Mouse (Mus musculus) MEL-GATA-1-ER (cell line): Measurements from ENCODE around the gene Anks6.
A peak's percentile ranks its signal among the peaks of the same experiment; 100 is the strongest.

Source experiments
- DNase-seq: peaks from one replicate; pipeline ENCODE4 v3.0.0-alpha.2; 2012; ENCODE audit warnings: low read depth; ENCODE audit errors: extremely low read depth

Gene Anks6

DNA sequence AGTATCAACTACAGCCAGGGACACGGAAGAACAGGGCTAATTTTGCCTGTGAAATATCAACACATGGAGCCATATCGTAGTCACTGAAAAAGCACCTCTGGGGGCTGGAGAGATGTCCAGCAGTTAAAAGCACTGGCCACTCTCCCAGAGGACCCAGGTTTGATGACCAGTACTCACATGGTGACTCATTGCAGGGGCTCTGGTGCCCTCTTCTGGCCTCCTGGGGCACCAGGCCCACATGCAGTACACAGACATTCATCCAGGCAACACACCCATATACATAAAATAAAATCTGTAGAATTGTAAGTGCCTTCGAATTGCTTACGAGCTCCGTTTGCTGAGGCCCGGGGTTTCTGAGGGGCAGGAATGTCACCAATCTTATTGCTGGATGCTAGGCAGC, 10.3 kb downstream of the Anks6 start:
- no peak for DNase-seq

DNA sequence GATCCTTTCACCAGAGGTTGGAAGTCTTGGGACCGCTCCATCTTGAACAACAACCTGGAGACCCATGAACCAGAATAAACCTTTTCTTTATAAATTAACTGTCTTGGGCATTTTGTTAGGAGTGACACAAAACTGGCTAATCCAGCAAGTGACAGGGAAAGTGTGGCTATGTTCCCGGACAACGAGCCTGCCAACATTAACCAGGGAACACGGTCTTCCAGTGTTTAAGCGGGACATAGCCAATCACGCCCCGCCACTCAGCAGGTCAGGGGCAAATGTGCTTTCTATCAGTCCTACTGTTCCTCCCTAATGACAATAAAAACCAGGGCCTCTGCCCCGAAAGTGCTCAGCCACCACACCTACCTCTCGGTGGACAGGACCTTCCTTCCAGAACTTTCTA, 13.4 kb downstream of the Anks6 start:
- DNase-seq, result no peak

DNA sequence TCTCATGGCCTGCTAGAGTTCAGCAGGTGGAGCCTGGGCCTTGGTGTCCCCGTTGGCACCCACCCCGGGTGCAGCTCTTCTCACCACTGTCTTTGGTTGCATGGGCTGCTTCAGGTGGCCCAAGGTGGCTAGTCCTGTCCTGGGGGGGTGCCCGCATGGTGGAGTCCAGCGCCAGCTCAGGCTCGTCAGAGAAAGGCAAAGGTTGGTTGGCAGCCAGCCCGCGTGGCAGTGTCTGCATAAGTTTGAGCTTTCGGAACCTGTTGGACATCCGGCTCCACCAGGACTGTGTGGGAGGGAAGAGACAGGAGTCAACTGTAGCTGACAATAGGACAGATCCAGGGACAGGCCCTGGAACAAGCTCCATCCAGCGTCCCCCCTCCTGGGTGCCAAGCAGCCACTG, 17.6 kb downstream of the Anks6 start:
- DNase-seq, result no peak

DNA sequence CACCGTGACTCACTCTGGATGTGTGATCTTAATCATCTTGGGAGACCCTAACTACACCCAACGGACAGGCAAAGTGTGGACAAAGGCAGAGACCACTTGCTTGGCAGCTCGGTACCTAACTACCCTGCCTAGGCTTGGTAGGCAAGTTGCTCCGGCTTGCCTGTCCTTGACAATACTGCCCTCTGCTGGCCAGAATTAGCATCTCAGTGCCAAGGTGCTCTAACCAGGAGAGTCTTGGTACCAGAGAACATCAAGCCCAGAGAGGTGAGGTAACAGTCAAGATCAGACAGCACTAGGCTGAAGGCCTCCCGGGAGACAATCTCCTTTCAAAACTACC, 19.9 kb downstream of the Anks6 start:
- peak; percentile 40 for DNase-seq

DNA sequence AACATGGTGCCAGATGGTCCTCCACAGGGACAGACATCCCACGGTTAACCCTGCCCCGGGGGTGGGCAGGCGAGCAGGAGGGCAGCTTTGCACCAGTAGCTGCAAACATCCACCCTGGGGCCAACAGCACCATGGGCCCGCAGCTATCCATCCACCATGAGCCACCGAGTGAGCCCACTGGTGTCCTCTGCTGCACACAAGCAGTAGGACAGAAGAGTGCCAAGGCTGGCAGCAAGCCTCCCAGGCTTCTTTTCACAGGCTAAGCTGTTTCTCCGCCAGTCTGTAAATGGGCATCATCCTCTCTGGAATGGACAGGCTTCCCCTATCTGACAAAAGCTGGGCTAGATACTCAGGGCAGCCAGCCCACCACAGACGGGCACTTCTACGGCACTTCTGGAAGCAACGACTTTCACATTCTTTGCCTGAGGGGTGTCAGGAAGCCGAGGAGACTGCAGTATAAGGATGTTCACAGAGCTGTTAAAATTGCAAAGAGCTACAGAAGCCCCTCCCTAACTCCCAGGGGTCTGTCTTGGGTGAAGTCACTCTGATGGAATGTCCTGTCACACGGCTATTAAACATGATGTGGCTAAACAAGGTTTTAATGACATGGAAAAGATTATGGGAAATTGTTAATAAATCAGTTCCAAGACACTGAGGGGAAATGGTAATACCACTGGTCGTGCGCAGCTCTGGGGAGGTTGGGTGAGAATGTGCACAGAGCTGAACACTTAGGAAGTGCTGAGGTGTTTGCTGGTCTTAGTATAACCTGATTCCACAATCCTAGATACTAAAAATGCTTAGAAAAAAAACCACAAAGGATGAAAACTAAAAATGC, 20.5 kb downstream of the Anks6 start:
- DNase-seq, result no peak

DNA sequence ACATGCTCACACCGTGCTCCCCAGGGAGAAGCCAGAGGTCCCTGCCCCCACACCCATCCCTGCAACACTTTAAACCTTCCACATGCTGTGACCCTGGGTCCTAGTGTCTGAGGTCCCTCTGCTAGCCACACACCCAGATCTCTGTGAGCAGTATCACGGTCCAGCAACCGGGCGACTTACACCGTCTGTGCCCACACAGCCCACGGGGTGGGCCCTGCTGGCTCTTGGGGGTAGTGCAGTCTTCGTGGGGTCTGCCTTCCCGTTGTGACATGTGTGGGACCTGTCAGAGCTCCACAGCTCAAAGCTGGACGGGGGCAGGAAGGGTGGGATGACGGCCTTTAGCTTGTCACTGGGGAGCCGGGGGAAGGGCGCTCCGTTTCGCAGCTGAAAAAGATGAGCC, 21.7 kb downstream of the Anks6 start:
- DNase-seq, result no peak

DNA sequence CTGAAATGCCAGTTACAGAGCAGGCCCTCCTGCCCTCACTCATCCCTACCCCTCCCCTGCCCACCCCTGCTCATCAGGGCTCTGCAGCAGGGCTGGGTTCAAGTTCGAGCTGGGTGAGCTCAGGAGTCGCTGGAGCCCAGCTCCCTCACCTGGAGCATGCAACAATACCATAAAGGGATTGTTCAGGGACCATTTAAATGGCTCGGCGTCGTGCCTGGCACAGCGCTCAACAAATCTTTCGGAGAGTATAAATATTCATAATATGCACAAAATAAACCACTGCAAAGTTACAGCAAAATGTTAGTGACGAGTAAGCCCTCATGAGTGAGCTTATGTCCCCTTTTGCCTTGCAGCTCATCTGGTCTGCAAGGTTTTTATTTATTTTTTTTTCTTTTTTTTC, 25.1 kb downstream of the Anks6 start:
- no peak for DNase-seq

DNA sequence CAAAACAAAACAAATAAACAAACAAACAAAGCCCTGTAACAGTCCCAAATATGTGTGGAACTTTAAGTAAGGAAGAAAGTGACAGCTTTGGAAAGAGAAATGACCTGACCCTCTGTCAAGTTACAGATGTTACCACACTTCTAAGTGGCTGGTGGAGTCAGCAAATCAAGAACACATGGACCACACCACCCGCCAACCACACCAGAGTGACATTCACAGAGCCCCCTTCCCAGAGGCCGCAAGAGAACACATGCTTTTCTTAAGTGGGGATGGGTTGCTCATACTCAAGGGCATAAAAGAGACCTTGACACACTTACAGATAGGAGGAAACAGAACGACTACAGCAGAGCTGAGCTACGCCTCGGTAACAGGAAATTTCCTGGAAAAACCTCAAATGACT, 28.4 kb downstream of the Anks6 start:
- DNase-seq, result no peak

DNA sequence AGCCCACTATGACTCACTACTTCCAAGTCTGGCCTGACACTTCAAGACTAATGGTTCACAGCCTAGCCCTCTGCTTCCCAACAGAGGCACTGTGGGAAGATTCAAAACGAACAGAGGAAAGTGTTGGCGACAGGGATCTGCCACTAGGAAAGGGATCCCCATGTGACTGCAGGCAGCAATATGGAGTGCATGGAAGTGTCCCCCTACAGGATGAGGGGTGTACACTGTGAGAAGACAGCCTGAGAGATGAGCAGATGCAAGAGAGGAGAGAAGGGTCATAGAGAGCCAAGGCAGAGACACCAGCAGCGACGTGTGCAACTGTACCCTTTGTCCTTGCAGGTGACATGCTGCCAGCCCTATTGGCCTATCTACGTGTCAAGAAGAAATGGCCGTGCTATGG, 33.3 kb downstream of the Anks6 start:
- DNase-seq, result no peak

DNA sequence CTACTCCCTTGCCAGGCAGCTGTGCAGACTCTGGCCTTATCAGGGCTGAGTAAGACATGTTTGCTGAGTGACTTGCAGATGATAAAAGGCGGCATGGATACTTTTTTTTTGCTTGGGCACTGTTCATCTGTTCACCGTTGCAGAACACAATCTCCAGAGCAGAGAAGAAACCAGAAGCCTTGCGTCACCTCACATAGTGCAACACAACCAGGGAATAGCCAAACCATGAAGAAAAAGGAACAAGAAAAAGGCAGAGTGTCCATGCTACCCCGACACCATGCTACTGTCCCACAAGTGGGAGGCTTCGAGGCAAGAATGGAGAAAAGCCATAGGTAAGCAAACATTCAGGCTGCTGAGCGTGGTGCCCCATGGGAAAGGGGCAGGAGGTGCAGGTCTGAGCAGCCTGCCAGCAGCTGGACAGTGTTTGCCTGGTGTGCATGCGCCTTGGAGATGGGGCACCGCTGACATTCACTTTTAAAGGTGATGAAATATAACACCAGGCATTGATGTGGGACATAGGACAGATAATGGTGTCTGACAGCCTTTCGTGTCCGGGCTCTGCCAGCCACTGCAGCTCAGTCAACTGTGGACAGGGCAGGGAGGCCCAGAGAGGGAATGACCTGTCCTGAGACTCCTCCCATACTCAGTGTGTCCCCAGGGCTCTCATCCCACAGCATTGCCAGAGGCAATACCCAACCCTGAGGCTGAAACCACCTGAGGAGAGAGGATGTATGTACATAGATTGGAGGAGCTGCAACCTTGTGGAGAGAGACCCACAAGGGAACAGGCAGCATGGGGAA, 34.2 kb downstream of the Anks6 start:
- no peak for DNase-seq

DNA sequence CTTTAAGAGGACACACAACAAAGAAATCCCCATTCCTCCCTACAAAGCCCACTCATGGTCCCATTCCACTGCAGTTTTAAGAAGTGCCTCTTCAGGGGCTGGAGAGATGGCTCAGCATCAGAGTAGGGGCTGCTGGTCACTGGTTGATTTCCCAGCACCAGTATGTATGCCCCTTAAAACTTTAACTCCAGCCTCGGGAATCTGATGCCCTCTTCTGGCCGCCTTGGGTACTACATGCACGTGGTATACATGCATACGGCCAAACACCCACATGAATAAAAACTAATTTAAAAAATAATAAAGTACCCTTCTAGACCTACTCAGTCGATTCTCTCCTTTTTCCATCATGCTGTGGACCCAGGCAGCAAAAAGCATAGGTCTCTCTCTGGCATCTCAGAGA, 36.7 kb downstream of the Anks6 start:
- DNase-seq, result peak; percentile 23

DNA sequence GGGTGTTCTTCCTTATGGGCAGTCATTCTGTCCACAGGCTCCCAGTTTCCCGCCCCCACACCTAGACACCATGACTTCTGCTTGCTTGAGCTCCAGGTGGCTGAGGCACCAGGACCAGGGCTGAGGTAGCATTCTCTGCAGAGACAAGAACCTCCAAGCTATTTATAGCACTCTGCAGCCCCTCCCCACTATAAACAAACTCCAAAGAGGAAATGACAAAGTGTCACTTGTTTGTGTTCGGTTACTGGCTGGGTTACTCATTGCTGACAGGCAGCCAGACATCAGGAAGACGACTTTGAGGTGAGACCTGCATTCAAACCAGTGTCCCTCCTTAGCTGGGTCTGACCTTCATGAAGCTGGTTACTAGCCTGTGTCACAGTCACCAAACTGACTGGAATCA, 42.1 kb downstream of the Anks6 start:
- DNase-seq, result no peak

DNA sequence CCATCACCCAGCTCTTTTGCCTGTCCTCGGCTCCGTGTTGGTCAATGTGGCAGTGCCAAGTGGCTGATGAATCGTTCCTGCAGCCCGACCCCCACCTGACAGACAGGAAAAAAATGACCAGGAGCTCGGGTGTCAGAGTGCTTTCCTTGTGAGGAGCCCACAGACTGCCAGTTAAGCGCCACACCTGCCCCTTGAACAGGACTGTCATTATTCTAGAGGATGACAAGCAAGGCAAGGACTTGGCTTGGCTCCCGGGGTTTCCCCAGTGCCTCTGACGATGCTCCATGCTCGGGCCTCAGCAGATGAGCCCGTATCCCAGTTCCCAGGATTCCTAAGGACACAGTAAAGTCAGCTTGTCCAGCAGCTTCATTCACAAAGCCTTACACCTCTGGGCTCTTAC, 44.8 kb downstream of the Anks6 start:
- no peak for DNase-seq

DNA sequence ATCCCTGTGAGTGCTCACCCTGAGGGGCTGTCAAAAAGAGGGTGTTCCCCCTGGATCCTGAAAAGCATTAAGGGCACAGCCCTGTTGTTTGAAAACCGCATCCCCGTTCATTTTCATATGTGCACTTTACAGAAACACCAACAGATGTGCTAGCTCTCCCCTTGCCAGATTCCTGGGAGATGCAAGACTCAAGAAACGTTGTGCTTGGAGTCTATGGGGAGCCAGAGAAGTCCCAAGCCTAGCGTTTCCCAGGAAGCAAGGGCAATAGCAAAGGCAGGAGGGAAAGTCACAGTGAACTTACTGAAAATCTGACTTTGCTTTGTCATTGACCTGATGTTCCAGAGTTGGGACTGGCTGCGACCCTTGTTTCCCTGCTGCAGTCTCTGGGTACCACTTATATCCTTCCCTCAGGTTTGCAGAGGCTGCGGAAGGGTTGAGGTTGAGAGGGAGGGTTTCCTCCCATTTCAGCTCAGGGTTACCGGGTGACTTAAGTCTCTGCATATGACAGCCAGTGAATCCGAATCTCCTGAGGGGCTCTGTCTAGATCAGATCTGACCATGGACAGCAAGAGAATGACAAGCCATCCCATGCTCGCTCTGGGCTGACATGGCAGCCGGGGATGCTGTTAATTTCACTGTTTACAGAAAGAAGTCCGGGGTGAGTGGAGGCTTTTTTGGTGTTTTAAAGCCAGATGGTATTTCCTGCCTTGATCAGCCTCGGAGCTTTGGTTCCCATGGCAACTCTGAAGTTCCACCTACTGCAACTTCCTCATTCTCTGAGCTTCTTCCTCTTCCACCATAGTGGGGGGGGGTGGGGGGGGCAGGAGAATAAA, 46.6 kb downstream of the Anks6 start:
- DNase-seq, result peak; percentile 85

DNA sequence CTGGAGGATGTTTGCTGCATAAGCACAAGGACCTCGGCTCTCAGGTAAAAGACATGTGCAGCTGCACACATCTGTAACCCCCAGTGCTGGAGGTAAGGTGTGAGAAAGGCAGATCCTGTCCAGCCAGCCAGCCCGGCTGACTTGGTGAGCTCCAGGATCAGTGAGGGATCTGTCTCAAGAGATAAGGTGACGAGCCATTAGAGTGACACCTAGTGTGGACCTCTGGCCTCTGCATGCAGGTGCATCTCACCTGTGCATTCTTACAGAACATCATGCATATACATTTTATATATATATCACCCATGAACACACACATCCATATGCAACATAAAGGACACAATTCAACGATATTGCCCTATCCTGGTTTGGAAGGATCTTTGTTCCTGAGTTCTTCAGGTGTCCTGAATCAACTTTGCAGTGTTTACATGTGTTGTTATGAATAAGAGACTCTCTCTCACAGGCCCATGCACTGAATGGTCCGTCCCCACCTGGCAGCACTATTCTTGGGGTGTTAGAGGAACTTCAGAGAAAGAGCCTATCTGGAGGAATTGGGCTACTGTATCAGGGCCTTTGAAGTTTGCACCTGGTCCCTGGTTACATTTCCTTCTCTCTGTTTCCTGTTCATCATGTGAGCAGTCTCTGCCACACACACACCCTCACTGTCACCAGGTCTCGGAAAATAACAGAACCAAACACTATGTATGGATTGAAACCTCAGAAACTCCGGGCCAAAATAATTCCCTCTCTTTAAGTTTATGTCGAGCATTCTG, 56.4 kb downstream of the Anks6 start:
- no peak for DNase-seq

DNA sequence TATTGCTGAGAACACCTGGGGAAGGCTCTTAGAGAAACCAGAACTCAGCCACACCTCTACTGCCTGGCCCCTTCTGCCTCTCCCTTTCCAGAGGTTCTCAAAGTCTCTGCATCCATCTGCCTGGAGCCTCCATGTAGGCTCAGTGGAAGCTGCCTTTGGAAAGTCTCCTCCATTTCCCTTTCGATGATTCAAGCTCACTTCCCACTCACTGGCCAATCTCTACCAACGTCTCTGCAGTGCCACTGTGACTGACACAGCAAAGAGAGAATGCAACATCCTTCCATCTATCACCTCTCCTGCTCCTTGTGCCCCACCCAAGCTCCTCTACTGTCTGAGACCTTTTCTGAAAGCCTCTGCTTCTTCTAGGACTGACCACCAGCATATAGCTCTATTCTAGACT, 59.3 kb downstream of the Anks6 start:
- DNase-seq, result no peak

DNA sequence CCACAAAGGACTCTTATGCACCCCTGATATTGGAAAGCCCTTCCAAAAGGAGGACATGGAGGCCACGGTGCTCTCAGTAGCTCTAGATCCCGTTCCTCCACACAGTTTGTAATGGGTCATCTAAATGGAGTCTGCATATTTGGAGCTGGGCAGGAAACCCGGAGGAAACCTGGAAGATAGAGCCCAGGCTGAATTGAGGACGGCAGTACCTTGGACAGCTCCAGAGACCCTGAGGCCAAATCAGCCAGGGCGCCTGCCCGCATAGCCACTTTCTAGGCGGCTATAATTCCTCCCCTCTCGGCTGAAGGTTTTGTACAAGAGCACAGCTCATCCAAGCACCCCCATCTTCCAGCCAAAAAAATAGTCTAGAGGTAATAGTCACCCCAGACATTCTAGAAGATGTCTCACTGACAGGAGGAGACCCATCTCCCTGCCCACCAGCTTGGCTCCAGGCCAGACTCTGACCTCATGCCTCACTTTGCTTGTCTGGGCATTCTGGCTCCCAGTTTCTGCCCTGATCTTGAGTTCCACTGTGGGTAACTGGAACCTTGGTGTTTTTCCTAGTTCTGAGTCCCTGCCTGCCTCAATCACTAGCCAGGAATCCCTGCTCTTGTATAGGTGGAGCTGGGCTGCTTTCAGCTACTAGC, 64.3 kb downstream of the Anks6 start:
- DNase-seq, result no peak

DNA sequence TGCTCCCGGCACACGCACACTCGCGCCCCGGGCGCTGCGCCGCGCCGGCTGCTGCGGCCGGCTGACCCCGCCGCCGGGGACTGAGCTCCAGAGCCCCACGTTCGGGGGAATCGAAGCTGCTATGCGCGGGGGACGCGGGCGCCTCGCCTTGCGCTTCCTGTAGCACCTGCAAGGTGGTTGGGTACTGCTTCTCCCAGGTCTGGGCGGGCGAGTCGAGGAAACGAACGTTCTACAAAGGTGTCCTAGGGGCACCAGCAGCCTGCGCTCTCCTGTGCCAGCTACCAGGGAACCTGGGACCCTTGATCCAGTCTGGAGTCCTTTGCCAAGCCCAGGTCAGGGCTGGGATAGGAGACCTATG, 65.3 kb downstream of the Anks6 start:
- no peak for DNase-seq

DNA sequence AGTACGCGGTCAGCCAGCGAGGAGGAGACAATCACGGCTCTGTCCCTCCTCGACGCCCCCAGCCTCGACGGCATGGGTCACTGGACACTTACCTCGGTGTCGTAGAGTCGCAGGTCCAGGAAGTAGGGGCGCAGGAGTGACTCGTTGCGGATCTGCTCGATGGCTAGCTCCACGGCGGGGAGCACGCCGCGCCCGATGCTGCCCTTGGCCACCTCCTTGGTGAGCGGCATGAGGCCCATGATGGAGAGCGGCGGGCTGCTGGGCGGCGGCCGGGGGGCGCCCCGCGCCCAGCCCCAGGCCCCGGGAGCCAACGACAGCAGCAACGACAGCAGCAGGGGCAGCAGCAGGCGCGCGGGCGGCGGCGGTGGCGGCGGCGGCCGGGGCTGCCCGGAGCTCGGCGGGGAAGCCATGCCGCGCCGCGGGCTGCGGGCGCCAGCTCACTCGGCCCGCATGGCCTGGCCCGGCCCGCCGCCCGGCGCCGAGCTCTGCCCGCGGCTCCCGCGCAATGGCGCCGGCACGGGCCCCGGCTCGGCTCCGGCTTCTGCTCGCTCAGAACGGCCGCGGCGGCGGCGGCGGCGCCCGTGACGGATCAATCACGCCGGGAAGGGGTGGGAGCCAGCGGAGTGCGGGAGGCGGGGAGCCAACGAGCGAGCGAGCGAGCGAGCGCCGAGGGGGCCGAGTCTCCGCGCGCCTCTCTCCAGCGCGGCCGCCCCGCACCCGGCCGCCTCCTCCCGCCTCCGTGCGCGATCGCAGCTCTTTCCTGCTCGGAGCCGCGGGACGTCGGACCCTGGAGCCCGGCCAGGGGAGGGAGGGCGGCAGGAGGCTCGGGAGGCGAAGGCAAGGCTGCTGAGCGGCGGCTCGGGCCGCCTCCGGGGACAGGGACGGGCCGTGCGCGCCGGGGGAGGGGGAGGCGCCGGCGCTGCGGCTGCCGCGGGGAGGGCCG, 65.9 kb downstream of the Anks6 start, which contains the start of gene Gabbr2:
Gene Gabbr2 (minus strand): TSS at position 858 of the 943 bp plus-strand sequence.
- DNase-seq, result no peak
